Mouse (Mus musculus): ENCODE data around the gene Jph3.

- TF ChIP-seq CTCF (IDR thresholded peaks at IDR 0.05) (no peak), POLR2A (IDR thresholded peaks at IDR 0.05; ENCODE audit: insufficient read depth, low read depth, low read length) (no peak)
Measured at GRCm38 (mm10) chr8:121727164-121727563, 2.3 kb upstream of the Jph3 start.

Data from heart, adult 2 months (tissue).